In the genomic region with DNA sequence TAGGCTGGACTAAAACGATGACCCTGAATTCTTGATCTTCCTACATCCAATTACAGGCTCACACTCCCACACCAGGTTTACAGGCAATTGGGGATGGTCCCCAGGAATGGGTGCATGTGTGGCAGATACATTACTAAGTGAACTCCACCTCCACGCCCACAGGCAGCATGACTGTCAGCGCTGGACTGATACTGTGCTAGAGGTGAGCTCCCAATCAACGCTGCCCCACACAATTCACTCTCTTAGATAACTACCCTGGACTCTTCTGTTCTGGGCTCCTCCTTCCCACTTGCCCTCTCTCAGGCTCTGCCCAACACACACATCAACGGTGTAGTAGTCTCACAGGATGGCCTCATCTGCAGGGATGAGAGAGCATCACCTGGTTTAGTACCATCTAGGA, we compare ENCODE assay signal across 26 mouse cellular contexts.
DNase-seq lines count a peak whose midpoint lies in the region; ATAC-seq lines count a peak whose summit lies in the region.
"Had no signal": no experiment of that assay in that cellular context is flagged by ENCODE, and none has a peak within 500 bp of the region (broad histone marks: within the 10 kb centered on the region; RNA-seq: fewer than 3 reads in every experiment).

No protein-coding gene starts in this region.

- 65% methylated on average over 5 of the region's 5 CpGs for WGBS in heart, embryonic 10.5 days
- WGBS in liver, embryonic 12.5 days (ENCODE audit: insufficient replicate concordance), result 47% methylated on average over 5 of the region's 5 CpGs
- WGBS in liver, embryonic 15.5 days (ENCODE audit: insufficient replicate concordance), result 47% methylated on average over 5 of the region's 5 CpGs

- no peaks in the 10 kb centered on the region for H3K36me3 ChIP-seq in heart, embryonic 10.5 days
- 0 out of 2 replicates have a peak, but pooled peaks cover 15% of the 10 kb centered on the region for H3K36me3 ChIP-seq in liver, embryonic 12.5 days
- H3K36me3 ChIP-seq in liver, embryonic 15.5 days (replicated peaks), result 0 out of 2 replicates have a peak, but pooled peaks cover 11% of the 10 kb centered on the region
- H3K36me3 ChIP-seq: forebrain, embryonic 10.5 days had no signal

- no peaks in the 10 kb centered on the region for H3K9me3 ChIP-seq in heart, embryonic 10.5 days
- H3K9me3 ChIP-seq in liver, embryonic 12.5 days (replicated peaks), result no peaks in the 10 kb centered on the region
- H3K9me3 ChIP-seq in liver, embryonic 15.5 days (replicated peaks), result no peaks in the 10 kb centered on the region
- H3K9me3 ChIP-seq: forebrain, embryonic 10.5 days; G1E had no signal

- no peak overlapping the region for H3K27ac ChIP-seq in heart, embryonic 10.5 days
- H3K27ac ChIP-seq in liver, embryonic 12.5 days, result 0 out of 2 replicates have a peak overlapping the region, but pooled peaks have one; percentile 20
- no peak overlapping the region for H3K27ac ChIP-seq in liver, embryonic 15.5 days (replicated peaks)
- H3K27ac ChIP-seq: forebrain, embryonic 10.5 days; hindbrain, embryonic 14.5 days; hindbrain, postnatal 0 days had no signal

- DNase-seq in heart, embryonic 10.5 days (ENCODE audit: low spot score), result peak; percentile 65
- DNase-seq in heart, postnatal 25 days (ENCODE audit: low spot score), result no peak
- DNase-seq in c-Kit-positive CD71-positive TER-119-positive erythroid progenitor cells, embryonic 14.5 days (ENCODE audit: low spot score), result peak; percentile 37
- DNase-seq in layer of hippocampus, postnatal 14 days (ENCODE audit: low spot score in 2 of 2), result no peak
- no peak for DNase-seq in cerebellum, postnatal 14 days
- DNase-seq in frontal cortex, postnatal 36 days (ENCODE audit: low spot score in 2 of 2), result no peak
- DNase-seq: adrenal gland, postnatal 10 days; B cell, adult 2 months; cerebellum, adult 11-12 months; cerebellum, adult 8-10 months; cerebellum, postnatal 25 days; forebrain, postnatal 0 days; gastrocnemius, postnatal 25 days; heart, adult 18-20 months; heart, postnatal 4 days had no signal

- ATAC-seq in liver, embryonic 12.5 days, result peak; percentile 82
- peak; percentile 70 for ATAC-seq in liver, embryonic 15.5 days (ENCODE audit: insufficient read depth)
- ATAC-seq: forebrain, embryonic 14.5 days; forebrain, postnatal 0 days; hindbrain, postnatal 0 days; inflammation-experienced regulatory T-cells, adult 6 months; intestine, embryonic 16.5 days; Patski had no signal

- intact Hi-C loops in heart, postnatal 25 days (cut with DNase I), result no loop called here

- no peak overlapping the region for H3K4me2 ChIP-seq in liver, embryonic 12.5 days
- H3K4me2 ChIP-seq in liver, embryonic 15.5 days, result no peak overlapping the region
- H3K4me2 ChIP-seq: hindbrain, embryonic 14.5 days had no signal

- peaks cover 10% of the 10 kb centered on the region; the same call in 1 of the 2 replicates for H3K27me3 ChIP-seq in heart, embryonic 10.5 days (ENCODE audit: insufficient read depth, poor library complexity, severe bottlenecking)
- no peaks in the 10 kb centered on the region for H3K27me3 ChIP-seq in liver, embryonic 12.5 days (replicated peaks)
- H3K27me3 ChIP-seq in liver, embryonic 15.5 days, result no peaks in the 10 kb centered on the region
- H3K27me3 ChIP-seq: CH12.LX, Patski had no signal

- peaks cover 24% of the 10 kb centered on the region for H3K4me1 ChIP-seq in heart, embryonic 10.5 days
- H3K4me1 ChIP-seq in liver, embryonic 12.5 days, result peaks cover 46% of the 10 kb centered on the region
- peaks cover 24% of the 10 kb centered on the region for H3K4me1 ChIP-seq in liver, embryonic 15.5 days (replicated peaks)
- H3K4me1 ChIP-seq: forebrain, embryonic 10.5 days had no signal

- H3K4me3 ChIP-seq in heart, embryonic 10.5 days, result no peak overlapping the region
- H3K4me3 ChIP-seq in liver, embryonic 12.5 days, result no peak overlapping the region
- H3K4me3 ChIP-seq in liver, embryonic 15.5 days (replicated peaks), result no peak overlapping the region
- H3K4me3 ChIP-seq: forebrain, embryonic 10.5 days had no signal

- no peak overlapping the region for H3K9ac ChIP-seq in liver, embryonic 12.5 days
- H3K9ac ChIP-seq in liver, embryonic 15.5 days, result no peak overlapping the region
- H3K9ac ChIP-seq: forebrain, postnatal 0 days; hindbrain, embryonic 14.5 days had no signal

Comparison
In these comparisons a context has a peak if more than half of its experiments do, and no peak if none do; other contexts are left out.
1. DNase-seq: peak in heart, embryonic 10.5 days (single experiment) and c-Kit-positive CD71-positive TER-119-positive erythroid progenitor cells, embryonic 14.5 days (single experiment); none in heart, postnatal 25 days (single experiment), layer of hippocampus, postnatal 14 days (0 of 2), cerebellum, postnatal 14 days (0 of 2) and frontal cortex, postnatal 36 days (0 of 2).